Mouse (Mus musculus) layer of hippocampus, postnatal 14 days (tissue): ENCODE results near the gene Nme9. TPM values are rescaled to one million over a fixed set of nuclear protein-coding genes. Genes with fewer than 3 reads are reported as not detected.

Experiments used
- DNase-seq, 2 experiments: peaks; one replicate each; pipeline ENCODE4 v3.0.0; 2021 to 2022; ENCODE audit warnings: low spot score in 2 of 2, mixed read lengths in 1 of 2
- total RNA-seq, 2 experiments: library from RNA; stranded (reverse); gene quantifications; 2 replicates each; pipeline ENCODE4 v1.2.3; 2021

The Nme9 gene
- total RNA-seq, 2 experiments from 2014 or later = 0.64 to 1.1 TPM

- DNase-seq = peak; percentile 44 to 47
These were observed 28.0 kb downstream of the Nme9 start for GRCm38 (mm10) chr9:99479181-99479711.

DNA sequence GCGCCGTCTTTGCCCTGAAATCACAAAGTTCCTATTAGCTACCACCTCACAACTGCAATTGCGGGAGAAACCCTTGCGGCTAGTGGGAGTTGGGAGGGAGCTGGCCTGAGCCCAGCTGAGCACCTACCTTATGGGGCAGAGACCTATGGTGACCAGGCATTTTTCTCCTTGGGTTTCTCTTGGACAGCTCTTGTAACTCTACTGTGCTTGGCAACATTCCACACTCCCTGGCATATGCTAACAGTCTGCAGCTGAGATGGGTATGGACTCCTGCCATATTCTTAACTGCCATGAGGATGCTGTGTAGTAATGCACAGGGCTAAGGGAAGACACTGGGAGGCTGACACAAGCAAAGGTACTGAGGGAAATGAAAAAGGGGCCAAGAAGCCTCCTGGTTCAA, 29.5 kb downstream of the Nme9 start:
- DNase-seq = no peak

DNA sequence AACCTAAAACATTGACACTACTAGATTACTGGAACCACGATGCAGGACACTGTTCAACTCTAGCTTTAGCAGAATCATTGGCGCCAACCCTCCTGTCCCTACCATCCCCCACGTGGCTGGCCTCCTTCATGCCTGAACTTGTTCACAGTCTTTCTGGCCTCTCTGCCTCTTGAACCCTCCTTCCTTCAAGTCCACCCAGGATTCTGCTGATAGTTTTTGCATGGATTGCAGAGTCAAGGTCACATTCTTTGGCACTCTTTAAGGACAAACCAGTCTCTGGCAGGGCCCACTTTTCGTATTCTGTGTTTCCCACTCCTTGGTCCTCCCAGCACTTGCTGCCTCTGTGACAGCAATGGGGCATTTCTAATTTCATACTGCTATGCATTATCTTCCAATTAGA, 31.9 kb downstream of the Nme9 start:
- DNase-seq = no peak

- DNase-seq = no peak
These were observed 33.4 kb downstream of the Nme9 start for GRCm38 (mm10) chr9:99484632-99485031.

GRCm38 (mm10) chr9:99485144-99485543, 33.9 kb downstream of the Nme9 start:
- no peak for DNase-seq

DNA sequence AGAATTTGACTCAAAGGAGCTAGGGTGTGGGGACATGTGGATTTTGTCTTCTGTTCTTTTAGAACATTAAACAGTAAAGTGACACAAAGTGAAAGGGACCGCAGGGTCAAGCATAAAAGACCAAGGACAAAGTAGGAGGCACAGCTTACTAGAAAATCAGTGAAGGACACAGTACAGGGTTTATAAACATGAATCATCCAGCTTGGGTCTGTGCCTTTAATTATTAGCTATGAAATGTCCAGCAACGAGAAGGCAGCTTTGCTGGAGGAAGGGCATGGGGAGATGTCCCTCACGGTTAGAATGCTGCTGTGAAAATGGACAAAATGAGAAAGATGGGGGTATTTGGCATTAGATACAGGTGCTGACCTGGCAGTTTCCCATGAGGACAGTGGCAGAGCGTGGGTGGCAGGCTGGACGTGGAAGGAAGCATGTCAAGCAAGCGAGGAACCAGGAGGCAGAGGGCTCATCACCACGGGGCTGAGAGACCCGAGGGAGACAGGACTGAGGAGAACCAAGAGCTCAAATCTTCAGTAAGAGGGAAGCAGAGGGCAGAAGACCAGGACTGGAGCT, 35.9 kb downstream of the Nme9 start:
- DNase-seq = no peak

GRCm38 (mm10) chr9:99487841-99488240, 36.6 kb downstream of the Nme9 start:
- DNase-seq = no peak

- DNase-seq = no peak
These were observed 39.8 kb downstream of the Nme9 start for GRCm38 (mm10) chr9:99491050-99491449.

- DNase-seq = no peak
These were observed 41.4 kb downstream of the Nme9 start for GRCm38 (mm10) chr9:99492634-99493200.

DNA sequence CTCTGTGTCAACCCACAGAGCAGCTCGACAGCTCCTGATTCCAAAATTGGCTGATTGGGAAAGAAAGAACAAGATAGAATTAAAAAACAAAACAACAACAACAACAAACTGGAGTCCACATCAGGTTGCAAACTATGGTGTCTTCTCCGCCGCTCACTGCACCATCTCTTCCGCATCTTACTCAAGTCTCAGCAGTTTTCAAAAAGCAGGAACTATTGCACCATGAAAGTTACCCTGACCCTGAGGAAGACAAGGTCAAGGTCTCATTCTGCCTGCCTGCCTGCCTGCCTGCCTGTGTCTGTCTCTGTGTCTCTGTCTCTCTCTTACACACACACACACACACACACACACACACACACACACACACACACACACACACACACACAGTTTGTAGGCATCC, 48.1 kb downstream of the Nme9 start:
- no peak for DNase-seq

DNA sequence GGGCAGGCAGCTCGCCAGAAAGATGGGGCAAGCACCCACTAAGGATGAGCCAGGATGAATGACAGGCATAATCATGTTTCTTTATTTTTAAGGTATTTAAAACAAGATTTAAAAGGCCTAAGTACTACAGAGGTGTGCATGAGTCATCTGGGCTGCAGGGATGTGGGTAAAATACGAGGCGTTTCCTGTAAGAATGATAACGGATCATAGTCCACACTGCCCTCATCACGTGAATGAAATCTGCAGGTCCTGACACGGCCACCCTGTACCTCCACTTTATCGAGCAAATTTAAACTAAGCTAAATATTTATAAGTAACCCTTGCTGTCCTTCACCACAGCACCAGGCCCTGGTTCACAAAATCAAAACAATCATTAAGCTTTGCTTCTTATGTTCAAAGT, 54.6 kb downstream of the Nme9 start:
- DNase-seq = no peak

Other genes with a start within 250 kb of the Nme9 start
- gene Faiml, start 214.2 kb upstream of the Nme9 start, total RNA-seq = not detected
- gene Cep70, start 208.1 kb upstream of the Nme9 start, total RNA-seq = 10 to 100 TPM; 17.0 to 20.0 TPM
- gene Esyt3, start 92.9 kb upstream of the Nme9 start, total RNA-seq = 1 to 10 TPM; 1.3 to 1.8 TPM
- 100 to 1,000 TPM; 102 to 109 TPM for gene Mras, start 14.1 kb upstream of the Nme9 start, total RNA-seq
- gene Armc8, start 117.4 kb downstream of the Nme9 start, total RNA-seq = 10 to 100 TPM; 53.3 to 53.7 TPM
- 10 to 100 TPM; 10.4 to 13.5 TPM for gene Dbr1, start 124.3 kb downstream of the Nme9 start, total RNA-seq
- not detected for gene A4gnt, start 161.0 kb downstream of the Nme9 start, total RNA-seq
- 10 to 100 TPM; 24.7 to 29.2 TPM for gene Dzip1l, start 178.0 kb downstream of the Nme9 start, total RNA-seq